Mouse (Mus musculus) heart, adult 2 months (tissue): Measurements from ENCODE around the gene Ltbr.

Experiments used
- CTCF ChIP-seq: fragments of 200-600 bp; IDR thresholded peaks from 2 replicates; pipeline ENCODE4 v1.8.1; 2022; ENCODE audit warnings: antibody characterized with exemption, mild to moderate bottlenecking, moderate library complexity
- EP300 ChIP-seq: fragments of 200-500 bp; IDR thresholded peaks from 2 replicates; pipeline ENCODE4 v1.6.1; 2011; ENCODE audit warnings: low read depth, low read length, control low read depth; ENCODE audit not compliant: insufficient read depth
- POLR2A ChIP-seq: fragments of 200-500 bp; IDR thresholded peaks from 2 replicates; pipeline ENCODE4 v1.6.1; 2011; ENCODE audit warnings: mild to moderate bottlenecking, low read depth, low read length, control low read depth; ENCODE audit not compliant: insufficient read depth

- TF ChIP-seq CTCF (no peak), POLR2A (no peak), EP300 (no peak)
Measured at GRCm38 (mm10) chr6:125268799-125269198, 44.9 kb downstream of the Ltbr start.
